ENCODE assay signal across 8 mouse cellular contexts in the genomic region with DNA sequence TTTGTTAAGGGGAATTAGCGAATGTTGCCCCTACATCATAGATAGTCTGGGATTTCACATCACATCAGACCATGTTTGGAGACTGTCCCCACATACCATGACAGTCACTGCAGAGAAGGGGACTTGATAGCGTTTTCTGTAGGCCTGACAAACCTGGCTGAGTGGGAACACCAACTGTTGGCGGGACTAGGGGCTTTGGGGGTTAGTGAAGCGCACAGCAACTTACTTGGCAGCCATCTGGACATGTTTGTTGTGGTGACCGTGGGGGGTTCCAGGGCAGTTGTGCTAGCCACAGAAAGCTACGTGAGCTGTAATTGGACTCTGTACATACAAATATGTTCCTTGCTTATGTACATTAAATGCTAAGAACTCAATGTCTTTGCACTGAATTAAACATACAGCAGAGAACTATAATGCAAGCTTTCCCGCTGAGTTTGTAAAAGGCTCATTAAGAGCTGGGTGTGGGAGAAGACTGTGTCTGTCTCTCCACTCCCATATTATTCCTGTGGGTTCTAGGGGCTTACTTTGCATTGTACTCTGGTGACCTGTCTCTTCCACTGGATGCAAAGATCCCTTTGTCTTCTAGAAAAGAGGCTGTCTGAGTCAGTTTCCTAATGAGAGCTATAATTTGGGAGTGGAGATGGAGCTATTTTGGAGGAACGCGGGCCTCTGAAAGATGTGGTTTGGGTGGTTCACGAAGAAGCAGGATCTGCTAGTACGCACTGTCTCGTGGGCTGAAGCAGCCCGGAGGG. TPM values are rescaled to one million over a fixed set of nuclear protein-coding genes. Genes with fewer than 3 reads are reported as not detected.
DNase-seq lines count a peak whose midpoint lies in the region; ATAC-seq lines count a peak whose summit lies in the region.

No protein-coding gene starts in this region.

- peak overlapping the region; percentile 35; the same call in 1 of the 2 replicates for H3K9ac ChIP-seq in kidney, embryonic 16.5 days (replicated peaks; ENCODE audit: low read length)
- H3K9ac ChIP-seq in hindbrain, embryonic 16.5 days (ENCODE audit: low read depth, low read length) = peak overlapping the region; percentile 35

- no peak for ATAC-seq in kidney, embryonic 16.5 days (ENCODE audit: low FRiP score, low TSS enrichment)
- peak; percentile 61 for ATAC-seq in hindbrain, embryonic 16.5 days

- H3K4me1 ChIP-seq in kidney, embryonic 16.5 days (ENCODE audit: insufficient read depth, low read length) = peaks cover 26% of the 10 kb centered on the region
- H3K4me1 ChIP-seq in hindbrain, embryonic 16.5 days (ENCODE audit: control insufficient read depth, insufficient read depth, low read depth, low read length) = peaks cover 32% of the 10 kb centered on the region

- 56% methylated on average over 13 of the region's 13 CpGs for WGBS in kidney, embryonic 16.5 days
- 25% methylated on average over 13 of the region's 13 CpGs for WGBS in hindbrain, embryonic 16.5 days

- no peaks in the 10 kb centered on the region for H3K9me3 ChIP-seq in kidney, embryonic 16.5 days (ENCODE audit: low read length)
- no peaks in the 10 kb centered on the region for H3K9me3 ChIP-seq in hindbrain, embryonic 16.5 days (ENCODE audit: control insufficient read depth, low read length)

- H3K27ac ChIP-seq in kidney, embryonic 16.5 days (ENCODE audit: low read length) = peak overlapping the region; percentile 56; the same call in 1 of the 2 replicates
- peak overlapping the region; percentile 76 for H3K27ac ChIP-seq in hindbrain, embryonic 16.5 days (ENCODE audit: low read depth, low read length)

- H3K4me3 ChIP-seq in kidney, embryonic 16.5 days (ENCODE audit: low read length) = peak overlapping the region; percentile 23
- peak overlapping the region; percentile 23 for H3K4me3 ChIP-seq in hindbrain, embryonic 16.5 days (ENCODE audit: low read length)

- no peaks in the 10 kb centered on the region for H3K27me3 ChIP-seq in kidney, embryonic 16.5 days (ENCODE audit: insufficient read depth, low read length)
- no peaks in the 10 kb centered on the region for H3K27me3 ChIP-seq in hindbrain, embryonic 16.5 days (replicated peaks; ENCODE audit: control insufficient read depth, insufficient read depth, low read length)

- DNase-seq in kidney, adult 9 months = no peak
- peak; percentile 56 for DNase-seq in embryo, embryonic 10.5 days (ENCODE audit: low spot score)
- DNase-seq in neural tube, embryonic 10.5 days (ENCODE audit: extremely low spot score, low spot score) = peak; percentile 23
- no peak for DNase-seq in natural killer cell, adult 2 months (ENCODE audit: low spot score in 2 of 2)
- DNase-seq in spleen, postnatal 4 days (ENCODE audit: low spot score in 2 of 2) = no peak
- no peak for DNase-seq in lung, postnatal 25 days (ENCODE audit: low spot score)

- 0 out of 2 replicates have a peak, but pooled peaks cover 3% of the 10 kb centered on the region for H3K36me3 ChIP-seq in kidney, embryonic 16.5 days (ENCODE audit: insufficient read depth, low read length)
- no peaks in the 10 kb centered on the region for H3K36me3 ChIP-seq in hindbrain, embryonic 16.5 days (ENCODE audit: control insufficient read depth, insufficient read depth, low read length)

- H3K4me2 ChIP-seq in kidney, embryonic 16.5 days (replicated peaks; ENCODE audit: low read depth, low read length) = peak overlapping the region; percentile 46
- peak overlapping the region; percentile 46 for H3K4me2 ChIP-seq in hindbrain, embryonic 16.5 days (ENCODE audit: low read length)

RNA-seq across cellular contexts. Expression of a gene that starts 11.7 kb away (rescaled TPM):
- 210 and 244 TPM in 2 replicates for polyA plus RNA-seq in kidney, embryonic 16.5 days (2015; fragmentation: Nextera tagmentation; extraction: Ambion mirVana)
- polyA plus RNA-seq in hindbrain, embryonic 16.5 days (2015; fragmentation: Nextera tagmentation; extraction: Ambion mirVana) = 120 and 121 TPM in 2 replicates

Comparison
In these comparisons a context has a peak if more than half of its experiments do, and no peak if none do; other contexts are left out.
1. DNase-seq: peak in embryo, embryonic 10.5 days (single experiment) and neural tube, embryonic 10.5 days (single experiment); none in kidney, adult 9 months (single experiment), natural killer cell, adult 2 months (0 of 2), spleen, postnatal 4 days (0 of 2) and lung, postnatal 25 days (single experiment).